Mouse (Mus musculus) mouse trophoblast stem cell (cell line): ENCODE results near the gene Cenpc1.

Experiments
- in situ Hi-C, 2 experiments: fragments of 300-500 bp; cut with MseI, MboI; formaldehyde crosslinking; loops; 2 replicates in 1 of 2; 3 replicates in 1 of 2; pipeline ENCODE4 v1.15.1; 2025

Gene Cenpc1

GRCm38 (mm10) chr5:85996545-85997510 lies 68.6 kb downstream of the Cenpc1 start:
- in situ Hi-C loops = no loop called here

- in situ Hi-C loops = no loop called here
Observed at GRCm38 (mm10) chr5:85994551-85994950, 70.8 kb downstream of the Cenpc1 start.

GRCm38 (mm10) chr5:85992805-85993721 lies 72.3 kb downstream of the Cenpc1 start:
- in situ Hi-C loops = no loop called here

GRCm38 (mm10) chr5:85992055-85992454 lies 73.3 kb downstream of the Cenpc1 start:
- in situ Hi-C loops = no loop called here

- in situ Hi-C loops = no loop called here
Observed at GRCm38 (mm10) chr5:85987516-85987863, 77.9 kb downstream of the Cenpc1 start.

GRCm38 (mm10) chr5:85986734-85987515 lies 78.5 kb downstream of the Cenpc1 start:
- in situ Hi-C loops = no loop called here

- in situ Hi-C loops = no loop called here
Observed at GRCm38 (mm10) chr5:85977646-85978426, 87.5 kb downstream of the Cenpc1 start.

- in situ Hi-C loops = no loop called here
Observed at GRCm38 (mm10) chr5:85962791-85963190, 102.6 kb downstream of the Cenpc1 start.
